Mouse (Mus musculus): ENCODE measurements around the gene Mef2a. TPM values are rescaled to one million over a fixed set of nuclear protein-coding genes. Genes with fewer than 3 reads are reported as not detected.

The Mef2a gene
- 100 to 1,000 TPM; 137 to 159 TPM for total RNA-seq (2021)

DNA sequence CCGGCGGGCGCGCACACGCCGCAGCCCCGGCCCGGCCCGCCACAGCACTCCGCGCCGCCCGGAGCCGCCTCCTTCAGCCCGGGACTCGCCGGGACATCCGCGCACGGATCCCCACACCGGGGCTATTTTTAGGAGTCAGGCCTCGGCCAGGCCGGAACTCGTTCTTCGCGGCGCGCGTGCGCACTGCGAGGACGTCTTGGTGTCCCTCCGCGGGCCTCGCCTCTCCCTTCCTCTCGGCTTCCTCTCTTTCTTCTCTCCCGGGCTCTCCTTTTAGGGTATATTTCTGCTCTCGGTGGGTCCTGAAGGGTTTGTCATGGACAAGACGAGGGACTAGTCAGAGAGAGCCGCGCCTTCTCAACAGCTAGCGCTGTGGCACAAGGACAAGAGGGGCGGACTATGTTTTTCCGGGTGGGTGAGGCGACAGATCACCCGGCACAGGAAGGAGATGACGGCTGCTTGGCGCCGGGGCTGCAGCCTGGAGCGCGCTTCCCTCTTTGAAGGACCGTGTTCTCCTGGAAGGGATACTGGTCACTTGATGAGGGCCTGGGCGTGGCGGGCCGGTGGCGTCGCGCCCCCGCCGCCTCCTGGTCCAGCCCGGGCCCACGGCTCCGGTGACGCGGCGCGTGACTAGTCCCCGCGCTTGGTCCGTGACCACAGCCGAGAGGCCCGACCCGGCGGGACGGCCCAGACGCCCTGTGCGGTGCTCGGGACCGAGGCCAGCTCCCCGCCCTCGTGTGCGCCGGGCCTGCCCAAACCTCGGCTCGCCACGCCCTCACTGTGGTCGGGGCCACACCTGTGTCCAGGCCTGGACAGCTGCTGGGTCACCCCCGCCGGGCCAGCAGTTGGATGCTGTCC, at the start of gene Mef2a:
Gene Mef2a (minus strand): TSS at position 130 of the 855 bp plus-strand sequence.
- peak; percentile 96 to 98 for DNase-seq (ENCODE audit: extremely low spot score in 1 of 2, low spot score in 1 of 2)

DNA sequence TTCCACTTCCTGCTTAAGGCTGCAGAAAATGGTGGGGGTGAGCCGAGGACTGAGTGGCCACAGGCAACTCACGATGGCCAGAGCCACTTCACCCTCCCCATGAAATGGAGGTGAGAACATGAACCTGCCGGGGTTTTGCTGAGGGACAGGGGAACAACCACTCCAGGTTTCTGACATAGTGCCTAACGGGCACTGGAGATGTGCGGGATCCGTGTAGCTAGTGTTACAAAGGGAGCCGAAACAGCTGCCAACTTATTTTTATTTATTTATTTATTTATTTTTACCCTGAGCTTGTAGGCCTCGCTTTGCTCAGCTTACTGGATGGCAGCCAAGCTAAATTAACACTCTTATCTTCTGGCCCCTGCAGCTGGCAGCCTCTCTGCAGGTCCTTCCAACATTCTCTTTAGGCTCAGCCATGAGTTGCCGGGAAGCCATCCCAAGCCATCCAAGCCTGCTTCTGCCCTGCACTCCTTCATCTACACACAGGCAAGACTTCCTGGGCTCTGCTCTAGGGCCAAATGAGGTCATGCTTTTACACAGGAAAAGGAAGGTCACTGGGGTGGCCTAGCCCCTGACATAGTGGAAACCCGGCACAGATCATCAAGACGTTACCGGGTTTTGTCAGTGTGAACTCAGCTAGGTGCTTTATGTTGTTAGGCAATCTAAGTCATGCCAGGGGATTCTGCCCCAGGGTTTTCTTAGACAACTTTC, 49.0 kb upstream of the Mef2a start:
- no peak for DNase-seq (ENCODE audit: extremely low spot score in 1 of 2, low spot score in 1 of 2)

DNA sequence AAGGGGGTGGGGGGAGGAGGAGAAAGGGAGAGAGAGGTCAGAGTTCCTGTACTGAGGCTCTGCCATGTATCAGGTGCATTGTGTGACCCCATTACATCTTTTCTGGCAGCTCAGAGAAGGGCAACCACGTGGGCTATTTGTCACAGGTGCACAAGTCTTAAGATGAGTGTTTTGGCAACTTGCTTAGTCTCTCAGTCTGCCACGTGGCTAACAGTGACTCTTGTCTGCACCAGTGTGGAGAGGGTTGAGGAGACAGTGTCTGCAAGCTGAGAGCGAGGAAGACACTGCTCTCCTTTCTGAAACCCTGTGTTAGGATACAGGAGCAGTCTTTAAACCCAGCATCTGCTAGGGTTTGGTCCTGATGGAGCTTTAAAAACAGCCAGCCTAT, 48.4 kb upstream of the Mef2a start:
- DNase-seq (ENCODE audit: extremely low spot score in 1 of 2, low spot score in 1 of 2): no peak

DNA sequence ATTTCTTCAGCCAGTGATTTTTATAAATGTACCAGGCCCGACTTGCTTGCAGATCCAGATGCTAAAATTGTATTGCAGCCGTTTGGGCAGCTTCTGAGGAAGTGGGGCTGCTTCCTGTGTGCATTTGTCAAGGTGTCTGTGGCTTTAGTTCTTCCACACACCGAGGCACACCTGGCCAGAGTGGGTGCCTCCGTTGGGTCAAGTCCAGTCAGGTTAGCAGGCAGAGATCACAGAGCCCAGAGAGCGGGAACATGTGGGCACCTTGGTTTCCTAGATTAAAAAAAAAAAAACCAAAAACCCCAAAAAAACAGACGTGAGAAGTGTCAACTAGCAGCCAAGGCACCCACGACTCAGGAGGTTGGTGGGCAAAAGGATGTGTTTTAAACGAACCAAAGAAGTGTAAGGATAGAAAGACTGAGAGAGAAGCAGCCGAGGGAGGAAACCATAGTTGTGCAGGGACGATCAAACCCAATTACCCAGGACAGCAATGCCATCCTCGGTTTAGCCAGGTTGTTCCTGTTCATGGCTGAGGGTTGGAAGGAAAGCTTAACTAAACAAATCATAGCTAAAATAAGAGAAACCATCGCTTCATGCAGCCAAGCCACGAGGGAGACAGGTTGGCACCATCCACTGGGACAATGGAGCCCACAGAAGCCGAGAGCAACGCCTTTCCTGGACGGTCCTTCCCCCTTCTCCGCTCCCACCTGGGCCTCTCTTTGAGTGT, 47.1 kb upstream of the Mef2a start:
- no peak for DNase-seq (ENCODE audit: extremely low spot score in 1 of 2, low spot score in 1 of 2)

DNA sequence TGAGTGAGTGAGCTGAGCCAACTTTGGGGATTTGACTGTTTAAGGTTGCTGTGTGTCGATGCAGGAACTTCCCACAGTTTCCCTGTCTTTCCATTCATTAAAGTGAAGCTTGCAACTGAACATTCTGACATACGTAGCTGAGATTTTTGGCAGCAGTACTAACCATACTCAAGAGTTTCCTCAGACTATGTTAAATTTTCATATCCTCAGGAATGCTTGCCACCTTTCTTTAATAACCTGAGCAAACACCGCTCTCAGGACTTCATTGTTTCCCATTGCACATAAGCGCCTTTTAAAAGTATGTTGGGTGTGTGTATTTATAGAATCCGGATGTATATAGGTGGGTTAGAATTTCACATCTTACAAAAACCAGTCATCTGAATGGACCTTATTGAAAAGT, 45.5 kb upstream of the Mef2a start:
- DNase-seq (ENCODE audit: extremely low spot score in 1 of 2, low spot score in 1 of 2): no peak

DNA sequence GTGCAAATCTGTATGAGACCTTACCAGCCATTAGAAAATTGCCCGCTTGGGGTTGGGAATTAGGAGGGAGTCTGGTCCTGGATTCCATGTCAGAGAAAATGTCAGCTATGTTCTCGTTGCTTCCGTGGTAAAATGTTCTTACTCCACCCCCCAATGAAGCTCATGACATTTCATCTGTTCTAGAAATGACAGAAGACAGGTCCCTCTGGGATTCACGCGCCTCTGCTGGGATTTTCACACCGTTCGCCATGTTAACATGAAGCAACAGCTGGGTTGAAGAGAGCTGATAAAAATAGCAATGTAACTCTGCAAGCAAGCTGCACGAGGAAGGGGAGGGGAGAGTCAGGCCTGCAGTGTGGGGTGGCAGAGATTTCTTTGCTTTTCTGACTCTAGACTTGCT, 42.1 kb upstream of the Mef2a start:
- no peak for DNase-seq (ENCODE audit: extremely low spot score in 1 of 2, low spot score in 1 of 2)

DNA sequence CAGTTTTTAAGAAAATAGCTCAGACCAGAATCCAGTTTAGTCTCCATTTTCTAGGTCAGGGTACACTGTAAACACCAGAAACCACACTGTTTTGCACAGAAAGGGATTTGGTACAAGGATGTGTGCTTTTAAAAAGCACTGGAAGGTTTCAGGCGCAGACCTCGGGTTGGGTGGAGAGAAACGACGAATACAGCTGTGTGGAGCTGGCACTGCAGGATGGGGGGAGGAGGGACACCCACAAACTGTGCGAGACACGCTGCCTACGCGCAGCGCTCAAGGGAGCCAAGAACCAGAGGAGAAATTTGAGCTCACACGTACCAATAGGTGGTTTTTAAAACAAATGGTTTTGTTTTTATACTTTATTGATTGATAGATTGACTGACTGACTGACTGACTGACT, 40.0 kb upstream of the Mef2a start:
- DNase-seq (ENCODE audit: extremely low spot score in 1 of 2, low spot score in 1 of 2): no peak

DNA sequence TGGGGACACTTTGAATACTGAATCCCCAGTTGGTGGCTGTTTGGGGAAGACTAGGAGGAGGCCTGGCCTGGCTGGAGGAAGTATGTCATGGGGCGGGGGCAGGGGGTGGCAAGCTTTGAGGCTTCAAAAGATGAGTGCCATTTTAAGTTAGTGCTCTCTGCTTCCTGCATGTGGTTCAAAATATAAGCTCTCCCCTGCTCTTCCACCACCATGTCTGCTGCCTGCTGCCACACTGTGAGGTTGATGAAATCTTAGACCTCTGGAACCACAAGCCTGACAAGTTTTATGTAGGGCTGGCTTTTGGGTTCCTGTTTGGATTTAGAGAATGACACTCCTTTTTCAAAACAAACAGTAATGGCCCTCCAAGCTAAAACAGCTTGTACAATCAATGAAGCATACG, 34.4 kb upstream of the Mef2a start:
- DNase-seq (ENCODE audit: extremely low spot score in 1 of 2, low spot score in 1 of 2): no peak

DNA sequence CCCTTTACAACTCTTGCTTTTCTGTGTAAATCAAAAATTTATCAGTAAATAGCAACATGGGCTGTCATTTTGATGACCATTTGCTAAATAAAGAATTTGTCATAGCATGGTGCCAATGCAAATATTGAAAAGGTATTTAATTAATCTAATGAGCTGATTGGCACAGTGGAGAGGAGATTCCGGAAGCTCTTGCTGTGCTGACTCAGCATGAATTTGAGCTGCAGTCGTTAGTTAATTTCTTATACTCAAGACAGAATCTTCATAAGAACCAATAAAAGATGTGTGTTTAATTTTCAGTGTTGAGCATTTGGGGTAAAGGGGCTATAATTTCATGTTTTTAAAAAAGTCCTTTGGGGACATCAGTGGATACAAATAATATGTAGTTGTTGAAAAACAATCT, 31.5 kb upstream of the Mef2a start:
- no peak for DNase-seq (ENCODE audit: extremely low spot score in 1 of 2, low spot score in 1 of 2)

DNA sequence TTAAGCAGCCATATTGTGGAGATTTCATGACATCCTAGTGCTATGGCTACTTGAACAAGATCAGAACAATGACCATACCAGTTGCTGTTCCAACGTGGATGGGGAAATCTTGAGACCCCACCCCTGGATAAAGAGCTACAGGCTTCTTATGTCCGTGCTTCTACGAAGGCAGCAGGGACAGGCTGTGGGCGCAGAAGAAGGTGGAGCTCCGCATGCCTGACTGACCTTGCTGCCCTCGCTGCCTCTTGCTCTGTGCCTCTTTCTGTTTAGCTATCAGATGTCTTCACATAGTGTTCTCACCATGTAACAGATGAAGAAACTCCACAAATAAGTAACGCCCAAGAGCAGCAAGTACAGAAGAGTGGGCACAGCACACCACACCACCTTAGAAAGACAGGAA, 29.7 kb upstream of the Mef2a start:
- DNase-seq (ENCODE audit: extremely low spot score in 1 of 2, low spot score in 1 of 2): no peak

DNA sequence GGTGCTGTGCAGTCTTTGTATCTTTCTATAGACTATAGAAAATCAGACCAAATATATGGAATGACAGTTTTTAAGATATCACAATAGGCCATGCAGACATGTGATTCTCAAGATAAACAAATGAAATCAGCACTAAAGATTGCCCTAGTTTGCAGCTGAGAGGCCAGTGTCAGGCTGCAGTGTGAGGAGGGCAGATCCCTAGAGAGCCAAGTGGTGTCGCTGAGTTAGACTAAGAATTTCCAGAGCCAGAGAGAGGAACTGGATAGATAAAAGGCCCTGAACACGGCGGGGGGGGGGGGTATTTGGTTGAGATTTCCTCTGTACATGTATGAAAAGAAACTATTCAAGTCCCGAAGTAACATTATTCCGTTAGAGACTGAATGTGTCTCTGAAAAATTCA, 28.7 kb upstream of the Mef2a start:
- DNase-seq (ENCODE audit: extremely low spot score in 1 of 2, low spot score in 1 of 2): no peak

DNA sequence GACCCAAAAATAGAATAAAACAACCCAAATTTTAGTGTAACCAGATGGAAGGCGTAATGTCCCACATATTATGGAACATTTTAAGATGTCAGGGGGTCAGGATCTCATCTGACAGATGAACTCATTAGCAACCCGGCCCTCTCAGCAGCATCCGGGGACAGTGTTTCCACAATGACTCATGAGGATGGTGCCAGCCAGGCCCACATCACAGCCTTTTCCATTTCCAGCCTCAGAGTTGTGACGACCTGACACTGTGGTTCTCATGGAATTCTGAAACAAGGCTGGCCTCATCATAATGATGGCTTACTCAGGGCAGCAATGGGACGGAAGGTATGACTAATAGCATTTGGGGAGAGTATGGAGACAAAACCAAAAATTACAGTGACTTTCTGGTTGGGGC, 18.1 kb upstream of the Mef2a start:
- no peak for DNase-seq (ENCODE audit: extremely low spot score in 1 of 2, low spot score in 1 of 2)

DNA sequence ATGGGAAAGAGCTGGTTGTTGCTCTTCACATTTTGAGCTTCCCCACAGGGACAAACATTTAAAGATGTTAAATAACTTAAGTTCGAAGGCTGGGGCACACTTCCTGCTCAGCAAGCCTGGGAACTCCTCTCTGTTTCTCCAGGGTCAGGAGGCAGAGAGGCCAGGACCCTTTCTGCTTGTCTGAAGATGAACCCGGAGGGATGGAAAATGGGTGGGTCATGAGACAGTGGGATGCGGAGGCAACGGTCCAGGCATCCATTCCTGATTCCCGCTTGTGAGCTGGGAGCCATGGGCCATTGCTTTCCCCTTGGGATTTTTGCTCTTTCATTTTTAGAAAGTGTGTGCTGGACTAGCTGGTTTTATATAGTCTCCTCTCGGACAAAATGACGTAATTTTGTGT, 17.4 kb upstream of the Mef2a start:
- no peak for DNase-seq (ENCODE audit: extremely low spot score in 1 of 2, low spot score in 1 of 2)

DNA sequence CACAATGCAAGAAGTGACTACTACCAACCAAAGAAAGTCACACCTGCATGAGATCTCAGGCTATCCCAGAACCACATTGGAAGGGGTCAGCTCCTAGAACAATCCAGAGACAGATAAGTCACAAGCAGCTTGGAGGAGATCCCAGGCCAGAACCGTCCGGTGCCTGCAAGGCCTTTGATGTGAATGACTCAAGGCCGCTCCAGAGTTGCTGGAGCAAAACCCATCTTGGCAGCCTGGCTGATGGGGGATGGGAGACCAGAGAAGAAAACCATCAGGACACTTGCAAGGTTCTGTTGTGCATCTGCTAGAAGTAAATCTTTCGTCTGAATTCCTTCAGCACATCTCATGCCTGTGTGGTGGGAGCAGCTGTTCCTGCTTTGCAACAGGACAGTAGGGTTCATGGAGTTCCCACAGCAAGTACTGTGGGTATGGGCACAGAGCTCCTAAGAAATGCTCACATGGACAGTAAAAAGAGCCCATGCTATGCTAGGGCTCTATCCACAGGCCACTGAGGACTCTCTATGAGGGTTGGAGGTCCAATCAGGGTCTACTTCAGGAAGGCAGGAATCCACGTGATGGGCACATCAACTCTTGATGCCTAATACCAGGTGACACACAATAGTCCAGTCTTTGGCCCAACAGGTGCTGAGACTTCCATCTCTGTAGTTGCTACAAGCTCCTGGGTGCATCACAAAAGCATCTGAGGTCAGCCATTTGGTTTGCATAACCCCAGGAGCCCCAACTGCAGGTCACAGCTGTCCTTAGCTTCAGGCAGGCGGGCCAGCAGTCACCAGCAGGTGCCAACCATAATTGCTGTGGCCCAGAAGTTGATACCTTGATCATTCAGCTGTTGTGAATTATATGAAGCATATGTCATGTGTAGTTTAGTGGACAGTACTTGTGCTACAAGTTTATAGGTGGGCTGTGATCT, 12.5 kb upstream of the Mef2a start:
- DNase-seq (ENCODE audit: extremely low spot score in 1 of 2, low spot score in 1 of 2): no peak

DNA sequence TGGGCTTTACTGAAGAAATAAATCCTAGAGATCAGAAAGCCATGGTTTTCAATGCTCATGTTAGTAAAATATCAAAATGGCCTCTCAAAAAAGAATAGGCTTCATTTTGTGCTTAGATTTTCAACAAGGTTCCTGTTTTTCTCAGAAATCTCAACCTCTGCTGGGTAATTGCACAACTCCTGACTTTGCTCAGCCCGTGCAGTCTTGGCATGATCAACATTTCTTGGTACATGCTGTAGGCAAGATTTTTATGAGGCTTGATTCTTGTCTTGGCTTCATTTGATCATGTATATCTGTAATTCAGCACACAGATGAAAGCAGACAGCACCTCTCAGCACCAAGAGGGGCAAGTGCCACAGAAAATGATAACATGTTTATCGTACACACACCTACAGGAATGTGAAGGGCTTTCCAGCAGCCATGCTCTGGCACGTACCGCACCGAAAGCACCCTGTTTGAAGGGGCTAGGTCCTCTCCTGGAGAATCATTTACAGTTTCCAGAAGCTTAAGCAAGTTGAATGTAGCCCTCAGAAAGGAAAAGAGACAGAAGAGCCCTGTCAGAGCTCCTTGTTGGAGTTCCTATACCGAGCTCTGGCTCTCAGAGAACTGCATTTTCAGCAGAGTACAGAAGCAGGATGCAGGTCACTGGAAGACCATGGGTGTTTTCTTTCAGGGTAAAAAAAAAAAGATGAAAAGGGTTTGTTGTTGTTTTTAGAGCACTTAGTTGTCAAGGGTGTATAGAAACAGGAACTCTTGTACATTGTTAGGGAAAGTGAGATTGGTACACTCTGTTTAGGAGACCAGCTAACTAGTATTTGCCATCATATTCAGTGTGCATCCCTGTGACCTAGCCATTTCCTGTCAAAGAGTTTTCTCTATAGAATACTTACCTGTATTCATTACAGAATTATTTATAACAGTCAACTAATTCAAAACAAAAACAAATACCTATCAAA, 7.8 kb upstream of the Mef2a start:
- DNase-seq (ENCODE audit: extremely low spot score in 1 of 2, low spot score in 1 of 2): no peak

DNA sequence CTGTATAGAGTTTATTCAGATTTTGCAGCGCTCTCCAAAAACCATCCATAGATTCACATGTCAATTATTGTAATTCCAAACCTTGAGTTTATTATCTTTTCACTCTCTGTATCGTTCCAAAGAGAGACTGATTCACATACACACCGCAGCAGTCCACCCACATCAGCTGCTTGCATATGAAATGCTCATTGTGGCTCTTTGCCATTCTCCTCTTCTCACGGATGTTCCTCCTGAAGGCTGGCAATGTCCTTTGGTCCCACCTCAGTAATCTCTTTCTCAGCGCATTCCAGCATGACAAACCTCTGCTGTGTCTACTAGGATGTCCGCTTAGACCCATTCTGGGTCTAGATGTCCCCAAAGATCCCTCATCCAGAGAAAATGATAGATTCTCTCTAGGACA, 4.1 kb upstream of the Mef2a start:
- no peak for DNase-seq (ENCODE audit: extremely low spot score in 1 of 2, low spot score in 1 of 2)

DNA sequence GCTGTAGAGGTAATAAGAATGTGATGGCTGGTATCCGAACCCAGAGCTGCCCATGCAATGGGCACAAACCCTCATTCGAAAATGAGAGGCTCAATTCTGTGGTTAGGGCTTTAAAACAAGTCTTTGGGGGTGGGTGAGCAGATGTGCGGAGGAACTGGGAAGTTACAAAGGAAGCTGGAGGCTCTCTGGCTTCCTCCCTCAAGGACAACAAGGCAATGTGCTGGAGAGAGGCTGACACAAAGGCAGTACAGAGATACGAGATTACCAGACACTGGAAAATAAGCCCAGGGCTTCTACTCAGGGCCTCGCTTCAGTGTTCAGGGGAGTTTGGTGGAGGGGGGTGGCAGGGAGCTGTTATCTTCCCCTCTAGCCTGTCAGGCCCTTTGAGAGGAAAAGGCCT, 1.3 kb upstream of the Mef2a start:
- peak in 1 of 2 experiments; percentile 8 for DNase-seq (ENCODE audit: extremely low spot score in 1 of 2, low spot score in 1 of 2)

DNA sequence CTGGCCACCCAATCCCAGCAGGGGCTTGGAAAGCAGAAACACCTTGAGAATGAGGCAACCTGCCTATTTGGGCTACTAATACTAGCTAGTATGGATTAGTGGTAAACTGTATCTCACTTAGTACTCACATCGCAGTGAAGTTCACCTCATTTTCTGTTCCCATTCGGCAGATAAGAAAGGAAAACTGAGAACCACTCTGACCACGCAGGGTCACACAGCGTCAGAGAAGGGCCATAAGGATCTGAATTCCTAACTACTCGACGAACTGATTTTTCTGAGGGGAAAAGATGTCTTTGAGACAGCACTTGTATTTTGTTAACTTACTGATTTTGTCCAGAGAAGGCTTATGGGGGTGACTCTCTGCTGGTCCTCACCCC, 914 bp upstream of the Mef2a start:
- no peak for DNase-seq (ENCODE audit: extremely low spot score in 1 of 2, low spot score in 1 of 2)
